Mouse (Mus musculus): ENCODE data around the gene Eef1e1.
"Not testable (repeated sequence)": the region's sequence is repeated elsewhere in the genome, so short reads cannot be mapped to it uniquely, and the experiment has no call there.

Gene Eef1e1

DNA sequence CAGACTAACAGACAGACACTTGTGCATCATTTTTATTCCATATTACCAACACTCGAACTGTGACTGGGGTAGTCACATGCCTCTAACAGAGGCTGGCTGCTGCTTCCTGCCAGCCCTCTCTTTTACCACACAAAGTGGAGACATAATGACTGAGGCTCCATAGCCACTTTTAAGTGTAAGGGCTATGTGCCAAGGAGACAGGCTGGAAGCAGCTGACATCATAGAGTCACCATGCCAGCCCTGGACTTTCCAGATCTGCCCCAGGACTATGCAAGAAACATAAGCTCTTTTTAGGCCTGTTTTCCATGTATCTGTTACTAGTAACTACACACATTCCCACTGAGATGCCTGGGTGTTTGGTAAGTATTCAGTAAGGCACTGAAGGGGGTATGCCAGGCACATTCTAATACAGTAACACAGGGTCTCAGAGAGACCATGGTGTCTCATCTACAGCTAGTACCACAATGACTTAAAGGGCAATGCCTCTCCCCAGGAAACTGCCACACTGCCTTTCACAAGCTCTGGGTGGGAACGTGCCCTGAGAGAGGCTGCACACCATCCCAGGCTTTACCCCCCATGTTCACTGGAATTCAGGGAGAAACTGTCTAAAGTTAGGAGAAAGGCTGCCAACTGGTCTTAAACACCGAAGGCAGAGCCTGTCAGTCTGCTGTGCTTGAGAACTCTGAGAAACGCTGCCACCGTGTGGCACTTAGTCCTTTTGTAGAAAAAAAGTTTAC, 33.2 kb downstream of the Eef1e1 start:
- in situ Hi-C loops (cut with MboI, MseI), result no loop called here

DNA sequence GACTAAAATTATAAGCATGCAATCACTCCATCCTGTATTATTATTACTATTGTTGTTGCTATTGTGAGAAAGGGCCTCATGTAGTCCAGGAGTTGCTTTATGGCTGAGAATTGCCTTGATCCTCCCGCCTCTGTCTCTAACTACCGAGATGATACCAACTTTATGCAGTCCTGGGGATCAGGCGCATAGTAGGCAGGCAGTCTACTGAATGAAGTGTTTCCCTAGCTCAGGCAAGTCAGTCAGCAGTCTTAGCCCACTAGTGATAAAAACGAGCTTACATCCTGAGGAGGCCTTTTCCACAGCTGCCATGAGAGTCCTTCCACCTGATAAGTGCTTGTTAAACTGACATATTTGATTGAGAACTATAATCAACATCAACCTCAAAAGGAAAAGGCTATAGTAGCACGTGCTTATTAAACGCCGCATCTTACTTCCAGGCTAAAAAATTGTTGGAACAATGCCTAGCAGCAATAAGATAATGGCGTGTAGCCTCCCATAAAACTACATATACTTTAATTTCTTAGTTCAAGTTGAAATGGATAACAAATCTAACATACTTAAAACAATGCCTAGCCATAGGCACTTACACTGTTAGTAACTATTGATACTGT, 34.5 kb downstream of the Eef1e1 start:
- in situ Hi-C loops (cut with MboI, MseI), result no loop called here

DNA sequence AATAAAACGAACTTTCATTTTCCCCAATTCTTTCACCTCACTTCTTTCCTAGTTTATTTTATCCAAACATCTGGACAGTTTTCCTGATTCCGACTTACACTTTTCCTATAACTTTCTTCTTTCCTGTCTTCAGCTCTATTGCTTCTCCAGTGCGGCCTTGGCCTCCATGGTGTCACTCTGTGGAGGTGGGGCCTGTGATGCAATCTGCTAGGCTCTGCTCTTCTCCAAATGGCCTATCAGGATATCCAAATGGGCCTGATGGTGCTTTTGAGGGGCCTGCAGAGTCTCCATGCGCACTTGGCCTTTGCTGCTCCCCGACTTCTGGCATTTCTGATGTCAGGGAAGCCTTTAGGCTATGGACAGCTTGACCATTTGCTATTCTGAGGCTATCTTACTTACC, 35.6 kb downstream of the Eef1e1 start:
- in situ Hi-C loops (cut with MboI, MseI), result no loop called here

DNA sequence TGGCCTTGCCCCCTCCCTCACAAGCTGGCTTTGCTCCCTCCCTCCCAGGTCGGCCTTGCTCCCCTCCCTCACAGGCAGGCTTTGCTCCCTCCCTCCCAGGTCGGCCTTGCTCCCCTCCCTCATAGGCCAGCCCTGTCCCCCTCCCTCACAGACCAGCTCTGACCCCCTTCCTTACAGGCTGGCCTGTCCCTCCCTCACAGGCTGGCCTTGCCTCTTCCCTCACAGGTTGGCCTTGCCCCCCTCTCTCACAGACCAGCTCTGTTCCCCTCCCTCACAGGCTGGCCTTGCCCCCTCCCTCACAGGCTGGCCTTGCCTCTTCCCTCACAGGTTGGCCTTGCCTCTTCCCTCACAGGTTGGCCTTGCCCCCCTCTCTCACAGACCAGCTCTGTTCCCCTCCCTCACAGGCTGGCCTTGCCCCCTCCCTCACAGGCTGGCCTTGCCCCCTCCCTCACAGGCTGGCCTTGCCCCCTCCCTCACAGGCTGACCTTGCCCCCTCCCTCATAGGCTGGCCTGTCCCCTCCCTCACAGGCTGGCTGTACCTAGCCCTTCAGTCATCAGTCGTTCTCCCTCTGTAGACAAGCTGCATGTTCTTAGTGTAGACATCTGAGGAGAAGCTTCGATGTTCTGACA, 40.7 kb downstream of the Eef1e1 start:
- in situ Hi-C loops (cut with MboI, MseI), result not testable (repeated sequence)

- in situ Hi-C loops (cut with MboI, MseI), result no loop called here
These were observed 42.0 kb downstream of the Eef1e1 start for GRCm38 (mm10) chr13:38616887-38617286.

GRCm38 (mm10) chr13:38615656-38616055, 43.2 kb downstream of the Eef1e1 start:
- in situ Hi-C loops (cut with MboI, MseI), result no loop called here

GRCm38 (mm10) chr13:38614298-38614697, 44.6 kb downstream of the Eef1e1 start:
- in situ Hi-C loops (cut with MboI, MseI), result no loop called here

GRCm38 (mm10) chr13:38613583-38613982, 45.3 kb downstream of the Eef1e1 start:
- in situ Hi-C loops (cut with MboI, MseI), result no loop called here

GRCm38 (mm10) chr13:38612608-38613007, 46.2 kb downstream of the Eef1e1 start:
- in situ Hi-C loops (cut with MboI, MseI), result no loop called here

DNA sequence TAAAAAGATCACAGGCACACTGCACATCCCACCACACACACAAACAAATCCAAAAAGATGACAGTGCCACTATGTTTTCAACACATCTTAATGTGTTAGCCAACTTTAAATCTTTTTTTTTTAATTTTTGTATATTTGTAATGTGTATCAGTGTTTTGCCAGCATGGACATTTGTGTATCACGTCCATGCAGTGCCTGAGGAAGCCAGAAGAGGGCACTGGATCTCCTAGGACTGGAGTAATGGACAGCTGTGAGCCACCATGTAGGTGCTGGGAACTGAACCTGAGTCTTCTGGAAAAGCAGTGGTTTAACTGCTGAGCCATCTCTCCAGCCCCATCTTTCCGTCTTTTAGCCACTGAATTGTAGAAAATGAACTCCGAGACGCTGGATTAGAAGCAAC, 46.7 kb downstream of the Eef1e1 start:
- in situ Hi-C loops (cut with MboI, MseI), result no loop called here

DNA sequence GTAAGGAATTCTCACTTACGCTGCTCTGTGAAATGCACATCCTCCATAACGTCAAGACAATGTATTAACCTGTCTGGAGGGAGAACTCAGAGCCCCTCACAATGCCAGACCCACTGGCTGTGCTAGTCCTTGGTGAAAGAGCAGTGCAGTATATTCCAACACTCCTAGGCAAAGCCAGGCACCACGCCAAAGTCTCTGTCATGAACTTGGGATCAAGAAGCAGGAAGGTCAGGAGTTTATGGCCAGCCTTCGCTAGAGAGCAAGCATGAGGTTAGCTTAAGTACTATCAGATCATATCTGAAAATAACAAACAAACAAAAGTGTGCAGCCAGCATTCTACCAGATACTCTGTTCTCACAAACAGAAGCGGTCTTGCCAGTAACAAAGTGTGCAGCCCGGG, 48.5 kb downstream of the Eef1e1 start:
- in situ Hi-C loops (cut with MboI, MseI), result no loop called here

- in situ Hi-C loops (cut with MboI, MseI), result no loop called here
These were observed 51.7 kb downstream of the Eef1e1 start for GRCm38 (mm10) chr13:38607130-38607529.

GRCm38 (mm10) chr13:38605353-38605752, 53.5 kb downstream of the Eef1e1 start:
- in situ Hi-C loops (cut with MboI, MseI), result no loop called here

- in situ Hi-C loops (cut with MboI, MseI), result no loop called here
These were observed 55.9 kb downstream of the Eef1e1 start for GRCm38 (mm10) chr13:38602966-38603365.

- in situ Hi-C loops (cut with MboI, MseI), result no loop called here
These were observed 56.5 kb downstream of the Eef1e1 start for GRCm38 (mm10) chr13:38602243-38602832.

- in situ Hi-C loops (cut with MboI, MseI), result no loop called here
These were observed 58.0 kb downstream of the Eef1e1 start for GRCm38 (mm10) chr13:38600811-38601210.

DNA sequence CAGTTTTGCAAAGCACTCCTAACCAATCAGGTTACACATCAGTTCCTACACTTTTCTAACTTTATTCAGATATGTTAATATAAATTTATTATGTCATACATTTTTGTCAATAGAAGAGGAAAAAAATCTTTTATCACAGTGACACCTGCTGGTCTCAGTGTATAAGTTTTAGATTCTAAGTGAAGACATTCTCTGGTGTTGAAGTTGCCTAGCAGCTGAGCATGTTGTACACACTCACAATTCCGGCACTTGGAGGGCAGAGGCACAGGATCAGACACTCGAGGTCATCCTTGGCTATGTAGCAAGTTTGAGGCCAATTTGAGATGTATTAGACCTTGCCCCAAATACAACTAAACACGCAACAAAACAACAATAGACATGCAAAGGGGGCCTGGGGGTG, 61.8 kb downstream of the Eef1e1 start:
- in situ Hi-C loops (cut with MboI, MseI), result no loop called here

- in situ Hi-C loops (cut with MboI, MseI), result no loop called here
These were observed 62.4 kb downstream of the Eef1e1 start for GRCm38 (mm10) chr13:38596461-38596860.
